Mouse (Mus musculus) layer of hippocampus, adult 9-11 months (tissue): ENCODE measurements around the gene Mrnip.

Source experiments
- DNase-seq: peaks from one replicate; pipeline ENCODE4 v3.0.0; 2022

The Mrnip gene

GRCm38 (mm10) chr11:50227736-50228135 lies 53.5 kb downstream of the Mrnip start:
- DNase-seq: no peak

GRCm38 (mm10) chr11:50228772-50229171 lies 54.5 kb downstream of the Mrnip start:
- no peak for DNase-seq

GRCm38 (mm10) chr11:50229252-50229910 lies 55.1 kb downstream of the Mrnip start:
- no peak for DNase-seq

- no peak for DNase-seq
Measured at GRCm38 (mm10) chr11:50230481-50231304, 56.4 kb downstream of the Mrnip start.

- DNase-seq: no peak
Measured at GRCm38 (mm10) chr11:50231411-50231810, 57.2 kb downstream of the Mrnip start.

- DNase-seq: no peak
Measured at GRCm38 (mm10) chr11:50233022-50233421, 58.8 kb downstream of the Mrnip start.

- DNase-seq: no peak
Measured at GRCm38 (mm10) chr11:50233993-50234392, 59.7 kb downstream of the Mrnip start.

- no peak for DNase-seq
Measured at GRCm38 (mm10) chr11:50234606-50235005, 60.4 kb downstream of the Mrnip start.

- peak; percentile 91 for DNase-seq
Measured at GRCm38 (mm10) chr11:50236540-50236936, 62.3 kb downstream of the Mrnip start.

GRCm38 (mm10) chr11:50236937-50237835 lies 62.9 kb downstream of the Mrnip start:
- DNase-seq: no peak

GRCm38 (mm10) chr11:50238324-50238723 lies 64.1 kb downstream of the Mrnip start, which contains the start of gene Ltc4s:
TSS of gene Ltc4s (minus strand) at chr11:50238616.
- no peak for DNase-seq

GRCm38 (mm10) chr11:50238821-50239791 lies 64.9 kb downstream of the Mrnip start:
- DNase-seq: no peak

- no peak for DNase-seq
Measured at GRCm38 (mm10) chr11:50240235-50240911, 66.1 kb downstream of the Mrnip start.

- DNase-seq: peak; percentile 63
Measured at GRCm38 (mm10) chr11:50243926-50244325, 69.7 kb downstream of the Mrnip start.

GRCm38 (mm10) chr11:50245269-50245668 lies 71.0 kb downstream of the Mrnip start:
- DNase-seq: no peak

- DNase-seq: no peak
Measured at GRCm38 (mm10) chr11:50248473-50249171, 74.4 kb downstream of the Mrnip start.
